Mouse (Mus musculus): ENCODE results near the gene Sp6. TPM values are rescaled to one million over a fixed set of nuclear protein-coding genes. Genes with fewer than 3 reads are reported as not detected.

The Sp6 gene
- polyA plus RNA-seq, 1 experiment from 2014 or later: 0.53 TPM

- in situ Hi-C loops (cut with MboI; ENCODE audit: low pct_unique_long_range_greater_than_20kb): no loop called here
- ATAC-seq: no peak
- no peak for TF ChIP-seq CTCF (IDR thresholded peaks at IDR 0.05)
- POLR2A ChIA-PET: interaction anchor here (1.0 to 1.3 kb wide), 3 partner anchors 41 to 109 kb away, joined by 3 to 6 read pairs (median 3); no protein-coding TSS in a partner anchor
- CTCF ChIA-PET: interaction anchor here (0.8 to 2.4 kb wide), 5 partner anchors 9 to 111 kb away, joined by 3 to 8 read pairs (median 6); no protein-coding TSS in a partner anchor
- no peak for DNase-seq (ENCODE audit: low read depth, low spot score)
- no peaks in the 10 kb centered on the region for H3K27me3 ChIP-seq
Measured at GRCm38 (mm10) chr11:96973426-96973964, 39.7 kb upstream of the Sp6 start.

- POLR2A ChIA-PET: interaction anchor here (0.6 kb wide), 1 partner anchor 46 kb away, joined by 4 read pairs; no protein-coding TSS in a partner anchor
- in situ Hi-C loops (cut with MboI; ENCODE audit: low pct_unique_long_range_greater_than_20kb): no loop called here
- CTCF ChIA-PET: interaction anchor here (1.1 to 6.0 kb wide), 3 partner anchors 11 to 227 kb away, joined by 3 to 42 read pairs (median 6); partner anchors contain the start of gene Scrn2
- DNase-seq (ENCODE audit: low read depth, low spot score): no peak
- ATAC-seq: no peak
- H3K27me3 ChIP-seq: no peaks in the 10 kb centered on the region
- TF ChIP-seq CTCF (IDR thresholded peaks at IDR 0.05): no peak
Measured at GRCm38 (mm10) chr11:96974813-96975212, 38.4 kb upstream of the Sp6 start.

- CTCF ChIA-PET: interaction anchor here (0.9 to 6.0 kb wide), 4 partner anchors 12 to 228 kb away, joined by 3 to 42 read pairs (median 6); partner anchors contain the start of gene Scrn2
Measured at GRCm38 (mm10) chr11:96975511-96976378, 37.4 kb upstream of the Sp6 start.

GRCm38 (mm10) chr11:96976379-96976687, 36.9 kb upstream of the Sp6 start:
- ChIA-PET POLR2A (interaction anchor here (0.5 to 0.6 kb wide), 3 partner anchors 9 to 317 kb away, joined by 3 read pairs; no protein-coding TSS in a partner anchor), CTCF (interaction anchor here (1.3 to 6.0 kb wide), 2 partner anchors 12 to 51 kb away, joined by 6 to 42 read pairs; partner anchors contain the start of gene Scrn2)
- H3K27me3 ChIP-seq: no peaks in the 10 kb centered on the region
- in situ Hi-C loops (cut with MboI; ENCODE audit: low pct_unique_long_range_greater_than_20kb): no loop called here
- no peak for TF ChIP-seq CTCF (IDR thresholded peaks at IDR 0.05)
- ATAC-seq (no peak), DNase-seq (ENCODE audit: low read depth, low spot score) (no peak)

More at GRCm38 (mm10) chr11:96975511-96976378, 37.4 kb upstream of the Sp6 start:
- H3K27me3 ChIP-seq: no peaks in the 10 kb centered on the region
- no peak for DNase-seq (ENCODE audit: low read depth, low spot score)
- no peak for ATAC-seq
- in situ Hi-C loops (cut with MboI; ENCODE audit: low pct_unique_long_range_greater_than_20kb): no loop called here
- POLR2A ChIA-PET: interaction anchor here (0.5 to 0.6 kb wide), 3 partner anchors 9 to 317 kb away, joined by 3 read pairs; no protein-coding TSS in a partner anchor
- TF ChIP-seq CTCF (IDR thresholded peaks at IDR 0.05): no peak

- H3K27me3 ChIP-seq: no peaks in the 10 kb centered on the region
- ATAC-seq (peak; percentile 37), DNase-seq (ENCODE audit: low read depth, low spot score) (no peak)
- TF ChIP-seq CTCF (IDR thresholded peaks at IDR 0.05): no peak
- CTCF ChIA-PET: interaction anchor here (1.3 to 6.0 kb wide), 2 partner anchors 13 to 50 kb away, joined by 6 to 42 read pairs; partner anchors contain the start of gene Scrn2
- in situ Hi-C loops (cut with MboI; ENCODE audit: low pct_unique_long_range_greater_than_20kb): no loop called here
- POLR2A ChIA-PET: interaction anchor here (1.6 kb wide), 1 partner anchor 33 kb away, joined by 5 read pairs; the partner anchor contains the start of gene Pnpo
Measured at GRCm38 (mm10) chr11:96976911-96977591, 36.1 kb upstream of the Sp6 start.

- ATAC-seq (peak; percentile 91), DNase-seq (ENCODE audit: low read depth, low spot score) (peak; percentile 100)
- TF ChIP-seq CTCF (IDR thresholded peaks at IDR 0.05): no peak
- CTCF ChIA-PET: interaction anchor here (0.9 to 6.0 kb wide), 7 partner anchors 14 to 68 kb away, joined by 3 to 42 read pairs (median 3); partner anchors contain the start of genes Cdk5rap3 and Scrn2
- H3K27me3 ChIP-seq: no peaks in the 10 kb centered on the region
- POLR2A ChIA-PET: interaction anchor here (1.0 to 1.7 kb wide), 4 partner anchors 22 to 68 kb away, joined by 3 to 5 read pairs (median 5); partner anchors contain the start of gene Pnpo
- in situ Hi-C loops (cut with MboI; ENCODE audit: low pct_unique_long_range_greater_than_20kb): no loop called here
Measured at GRCm38 (mm10) chr11:96977606-96978400, 35.4 kb upstream of the Sp6 start.

- in situ Hi-C loops (cut with MboI; ENCODE audit: low pct_unique_long_range_greater_than_20kb): no loop called here
- ChIA-PET CTCF (interaction anchor here (0.9 to 6.0 kb wide), 7 partner anchors 15 to 67 kb away, joined by 3 to 42 read pairs (median 3); partner anchors contain the start of genes Cdk5rap3 and Scrn2), POLR2A (interaction anchor here (0.7 to 1.7 kb wide), 8 partner anchors 23 to 1990 kb away, joined by 3 to 5 read pairs (median 5); partner anchors contain the start of genes Pnpo and Scrn2)
- DNase-seq (ENCODE audit: low read depth, low spot score) (no peak), ATAC-seq (no peak)
- TF ChIP-seq CTCF (IDR thresholded peaks at IDR 0.05): no peak
- H3K27me3 ChIP-seq: no peaks in the 10 kb centered on the region
Measured at GRCm38 (mm10) chr11:96978401-96979246, 34.6 kb upstream of the Sp6 start.

- no peak for ATAC-seq
- ChIA-PET CTCF (interaction anchor here (1.1 to 6.0 kb wide), 3 partner anchors 42 to 48 kb away, joined by 3 to 42 read pairs (median 5); partner anchors contain the start of gene Scrn2), POLR2A (interaction anchor here (0.7 to 1.7 kb wide), 5 partner anchors 41 to 1990 kb away, joined by 3 to 5 read pairs (median 5); partner anchors contain the start of gene Scrn2)
- H3K27me3 ChIP-seq: no peaks in the 10 kb centered on the region
- in situ Hi-C loops (cut with MboI; ENCODE audit: low pct_unique_long_range_greater_than_20kb): no loop called here
- TF ChIP-seq CTCF (IDR thresholded peaks at IDR 0.05): no peak
- no peak for DNase-seq (ENCODE audit: low read depth, low spot score)
Measured at GRCm38 (mm10) chr11:96979329-96979728, 33.9 kb upstream of the Sp6 start.

All from Patski (cell line).